26 mouse cellular contexts compared by ENCODE assay signal in genomic region chr19:41674366-41674765, GRCm38 (mm10).
A peak's percentile ranks its signal among the peaks of the same experiment; 100 is the strongest.
DNase-seq lines count a peak whose midpoint lies in the region; ATAC-seq and TF ChIP-seq lines count a peak whose summit lies in the region.
"Had no signal": no experiment of that assay in that cellular context is flagged by ENCODE, and none has a peak within 500 bp of the region (broad histone marks: within the 10 kb centered on the region; RNA-seq: fewer than 3 reads in every experiment).

No protein-coding gene starts in this region.

- no peak overlapping the region for H3K27ac ChIP-seq in MEL (ENCODE audit: control insufficient read depth, low read depth, low read length)
- H3K27ac ChIP-seq: embryonic facial prominence, embryonic 12.5 days; heart, adult 2 months; heart, embryonic 13.5 days; limb, embryonic 12.5 days; neural tube, embryonic 15.5 days had no signal

- DNase-seq in MEL (ENCODE audit: low read depth, low spot score), result peak; percentile 23
- peak; percentile 80 for DNase-seq in adrenal gland, adult 8-10 months
- DNase-seq in B cell, adult 2 months, result no peak
- no peak for DNase-seq in retina, postnatal 1 day
- no peak for DNase-seq in kidney, adult 11 months
- DNase-seq: cerebellum, adult 9-10 months; embryo, embryonic 11 days; gastrocnemius, postnatal 36 days; heart, adult 2 months; heart, postnatal 10 days; kidney, adult 8-10 months; kidney, postnatal 10 days; lung, postnatal 36 days; spleen, adult 18-20 months; thymus, postnatal 14 days had no signal

- H3K9me3 ChIP-seq in megakaryocyte, embryonic 14.5 days, result peaks cover 13% of the 10 kb centered on the region
- no peaks in the 10 kb centered on the region for H3K9me3 ChIP-seq in MEL (replicated peaks; ENCODE audit: insufficient read depth, low read length)
- H3K9me3 ChIP-seq: embryonic facial prominence, embryonic 12.5 days; heart, embryonic 13.5 days; limb, embryonic 12.5 days; midbrain, embryonic 13.5 days; neural tube, embryonic 15.5 days had no signal

- no peak for TF ChIP-seq EP300 in MEL (IDR thresholded peaks at IDR 0.05; ENCODE audit: low read depth in 1 of 2, low read length in 2 of 2)

- TF ChIP-seq CTCF in MEL (IDR thresholded peaks at IDR 0.05 in 2 of 3, conservative IDR thresholded peaks at IDR 0.05 in 1 of 3; ENCODE audit: control insufficient read depth in 1 of 3, insufficient read depth in 1 of 3, low read depth in 2 of 3, low read length in 3 of 3, poor library complexity in 1 of 3, severe bottlenecking in 1 of 3), result no peak

- no peaks in the 10 kb centered on the region for H3K36me3 ChIP-seq in megakaryocyte, embryonic 14.5 days (replicated peaks; ENCODE audit: low read length)
- no peaks in the 10 kb centered on the region for H3K36me3 ChIP-seq in MEL (ENCODE audit: control insufficient read depth in 1 of 2, insufficient read depth in 2 of 2, low read length in 2 of 2)
- H3K36me3 ChIP-seq in myocyte (ENCODE audit: control insufficient read depth, insufficient read depth), result no peaks in the 10 kb centered on the region
- H3K36me3 ChIP-seq: embryonic facial prominence, embryonic 12.5 days; heart, embryonic 13.5 days; limb, embryonic 12.5 days; midbrain, embryonic 13.5 days; neural tube, embryonic 15.5 days had no signal

- ATAC-seq in megakaryocyte, adult 5-6 weeks (ENCODE audit: poor library complexity, severe bottlenecking), result no peak
- ATAC-seq: forebrain, embryonic 14.5 days; hindbrain, embryonic 16.5 days; midbrain, embryonic 13.5 days had no signal

- H3K79me2 ChIP-seq in MEL (ENCODE audit: control insufficient read depth, insufficient read depth, low read length, poor library complexity), result no peaks in the 10 kb centered on the region
- no peaks in the 10 kb centered on the region for H3K79me2 ChIP-seq in myocyte (ENCODE audit: control insufficient read depth, insufficient read depth)

- no peak for TF ChIP-seq RAD21 in MEL (IDR thresholded peaks at IDR 0.05; ENCODE audit: low read depth, low read length)

- TF ChIP-seq POLR2A in MEL (IDR thresholded peaks at IDR 0.05; ENCODE audit: control insufficient read depth in 1 of 2, insufficient read depth in 1 of 2, low read depth in 1 of 2, low read length in 2 of 2, poor library complexity in 1 of 2) (no peak), myocyte (IDR thresholded peaks at IDR 0.05; ENCODE audit: insufficient read length, low read depth) (no peak)

- no peak overlapping the region for H3K9ac ChIP-seq in MEL (ENCODE audit: control insufficient read depth, low read depth, low read length, poor library complexity, severe bottlenecking)
- H3K9ac ChIP-seq: embryonic facial prominence, embryonic 12.5 days; heart, embryonic 13.5 days; limb, embryonic 12.5 days; midbrain, embryonic 13.5 days; neural tube, embryonic 15.5 days had no signal

- peaks cover 54% of the 10 kb centered on the region for H3K27me3 ChIP-seq in megakaryocyte, embryonic 14.5 days (replicated peaks)
- peaks cover 5 to 11% of the 10 kb centered on the region in 2 experiments for H3K27me3 ChIP-seq in MEL (ENCODE audit: control insufficient read depth in 1 of 2, insufficient read depth in 2 of 2, low read length in 2 of 2)
- no peaks in the 10 kb centered on the region for H3K27me3 ChIP-seq in myocyte (ENCODE audit: control insufficient read depth, insufficient read depth, insufficient read length)
- H3K27me3 ChIP-seq: neural tube, embryonic 15.5 days had no signal

- peak overlapping the region; percentile 10 for H3K4me2 ChIP-seq in myocyte (ENCODE audit: low read depth)
- H3K4me2 ChIP-seq: embryonic facial prominence, embryonic 12.5 days; heart, embryonic 13.5 days; limb, embryonic 12.5 days; liver, embryonic 11.5 days; midbrain, embryonic 13.5 days; neural tube, embryonic 15.5 days had no signal

- H3ac ChIP-seq in myocyte (ENCODE audit: control insufficient read depth, insufficient read length), result no peak overlapping the region

- peak overlapping the region; percentile 20 for H3K4me3 ChIP-seq in megakaryocyte, embryonic 14.5 days (replicated peaks)
- H3K4me3 ChIP-seq in MEL (ENCODE audit: control insufficient read depth in 1 of 2, insufficient read depth in 1 of 2, low read depth in 2 of 2, low read length in 2 of 2) (no peak overlapping the region), myocyte (no peak overlapping the region)
- H3K4me3 ChIP-seq: embryonic facial prominence, embryonic 12.5 days; heart, adult 2 months; heart, embryonic 13.5 days; limb, embryonic 12.5 days; midbrain, embryonic 13.5 days; neural tube, embryonic 15.5 days had no signal

- peaks cover 97% of the 10 kb centered on the region for H3K4me1 ChIP-seq in megakaryocyte, embryonic 14.5 days
- H3K4me1 ChIP-seq in MEL (ENCODE audit: control insufficient read depth in 1 of 2, insufficient read depth in 2 of 2, low read length in 2 of 2), result no peaks in the 10 kb centered on the region

TF ChIP-seq in MEL, 35 proteins besides CTCF, POLR2A, EP300 and RAD21:
- TF ChIP-seq ELF1 (IDR thresholded peaks at IDR 0.05; ENCODE audit: low read depth, low read length) (no peak), GATA1 (IDR thresholded peaks at IDR 0.05; ENCODE audit: low read depth, low read length) (no peak), MYB (IDR thresholded peaks at IDR 0.05; ENCODE audit: low read depth, low read length) (no peak), POLR2AphosphoS2 (IDR thresholded peaks at IDR 0.05; ENCODE audit: low read length) (no peak), NRF1 (IDR thresholded peaks at IDR 0.05; ENCODE audit: insufficient read depth, low read depth, low read length, poor library complexity, severe bottlenecking) (no peak), ZMIZ1 (IDR thresholded peaks at IDR 0.05; ENCODE audit: low read depth, low read length) (no peak), RCOR1 (IDR thresholded peaks at IDR 0.05; ENCODE audit: low read depth, low read length) (no peak), ZNF384 (IDR thresholded peaks at IDR 0.05; ENCODE audit: low read depth, low read length) (no peak), BHLHE40 (IDR thresholded peaks at IDR 0.05; ENCODE audit: borderline replicate concordance, low read depth, low read length) (no peak), CHD2 (IDR thresholded peaks at IDR 0.05; ENCODE audit: low read length) (no peak)

TF ChIP-seq in myocyte, 11 proteins besides CTCF, POLR2A, EP300 and RAD21:
- no peak for TF ChIP-seq MYOD1 (IDR thresholded peaks at IDR 0.05; ENCODE audit: control insufficient read depth in 1 of 3, insufficient read length in 2 of 3, low read depth in 2 of 3)
- no peak for TF ChIP-seq E2F4 (IDR thresholded peaks at IDR 0.05; ENCODE audit: insufficient read depth)
- no peak for TF ChIP-seq MAX (IDR thresholded peaks at IDR 0.05; ENCODE audit: low read depth)
- no peak for TF ChIP-seq POLR2AphosphoS2 (IDR thresholded peaks at IDR 0.05; ENCODE audit: insufficient read length, low read depth)

Comparison
In these comparisons a context has a peak if more than half of its experiments do, and no peak if none do; other contexts are left out.
1. DNase-seq: peak in MEL (single experiment) and adrenal gland, adult 8-10 months (single experiment); none in B cell, adult 2 months (0 of 2), retina, postnatal 1 day (single experiment) and kidney, adult 11 months (single experiment).